Mouse (Mus musculus) hindbrain, embryonic 11.5 days (tissue): ENCODE measurements at regions not wholly inside any gene's neighbourhood (a gene's known extent, or its start where the extent isn't known, plus 50 kb on each side); places are given as distances from the start of the nearest gene placed in this dataset.

Experiments
- ATAC-seq: fragments of 200-750 bp; cut with Nextera tagmentation; 2 replicates; pipeline ENCODE4 v1.8.0; 2017; ENCODE audit warnings: mild to moderate bottlenecking, moderate TSS enrichment, moderate library complexity; ENCODE audit not compliant: low FRiP score
- DNase-seq: peaks from one replicate; pipeline ENCODE4 v3.0.0-alpha.2; 2015; ENCODE audit warnings: low spot score
- H3K27ac ChIP-seq: fragments of 300-500 bp; sonication (generic); 2 replicates; pipeline ENCODE4 v1.5.1; 2014; ENCODE audit warnings: mild to moderate bottlenecking, low read depth, low read length
- H3K27me3 ChIP-seq: fragments of 300-500 bp; sonication (generic); 2 replicates; pipeline ENCODE4 v1.6.1; 2014; ENCODE audit warnings: mild to moderate bottlenecking, low read length, moderate library complexity, mixed read lengths; ENCODE audit not compliant: control insufficient read depth, insufficient read depth
- H3K36me3 ChIP-seq: fragments of 300-500 bp; sonication (generic); 2 replicates; pipeline ENCODE4 v1.6.1; 2014; ENCODE audit warnings: mild to moderate bottlenecking, low read length, moderate library complexity, mixed read lengths; ENCODE audit not compliant: control insufficient read depth, insufficient read depth
- H3K4me1 ChIP-seq: fragments of 300-500 bp; sonication (generic); replicated peaks from 2 replicates; pipeline ENCODE4 v1.6.1; 2014; ENCODE audit warnings: low read length, mixed read lengths; ENCODE audit not compliant: control insufficient read depth, insufficient read depth
- H3K4me2 ChIP-seq: fragments of 300-500 bp; sonication (generic); replicated peaks from 2 replicates; pipeline ENCODE4 v1.6.1; 2014; ENCODE audit warnings: mild to moderate bottlenecking, low read depth, low read length
- H3K4me3 ChIP-seq: fragments of 300-500 bp; sonication (generic); 2 replicates; pipeline ENCODE4 v1.5.1; 2014; ENCODE audit warnings: low read depth, low read length
- H3K9ac ChIP-seq: fragments of 300-500 bp; sonication (generic); 2 replicates; pipeline ENCODE4 v1.6.1; 2014; ENCODE audit warnings: low read depth, low read length
- H3K9me3 ChIP-seq: fragments of 300-500 bp; sonication (generic); 2 replicates; pipeline ENCODE4 v1.6.1; 2016; ENCODE audit warnings: low read length; ENCODE audit not compliant: control insufficient read depth
- WGBS: fragments of 180-500 bp; shearing (Covaris S2); extraction: QIAGEN DNeasy Blood & Tissue Kit; methylation state at CpG from one replicate; pipeline ENCODE4 v1.1.7; 2014; 5-methylcytosine and 5-hydroxymethylcytosine counted together

GRCm38 (mm10) chr4:30216086-30216485 lies 1403.2 kb downstream of the Epha7 start:
- H3K36me3 ChIP-seq, result no peaks in the 10 kb centered on the region
- no peak overlapping the region for H3K27ac ChIP-seq
- H3K4me3 ChIP-seq, result no peak overlapping the region
- DNase-seq (no peak), ATAC-seq (no peak)
- H3K27me3 ChIP-seq, result no peaks in the 10 kb centered on the region
- no peaks in the 10 kb centered on the region for H3K9me3 ChIP-seq
- H3K4me1 ChIP-seq, result no peaks in the 10 kb centered on the region
- H3K9ac ChIP-seq, result no peak overlapping the region
- H3K4me2 ChIP-seq, result no peak overlapping the region
- 93% methylated on average over 1 of the region's 1 CpGs for WGBS

- ATAC-seq, result no peak
These were observed 1414.2 kb downstream of the Epha7 start for GRCm38 (mm10) chr4:30227139-30227538.

GRCm38 (mm10) chr4:30262101-30262500 lies 1449.2 kb downstream of the Epha7 start:
- DNase-seq (no peak), ATAC-seq (no peak)
- WGBS, result 82% methylated on average over 2 of the region's 2 CpGs
- H3K4me1 ChIP-seq, result no peaks in the 10 kb centered on the region
- H3K27me3 ChIP-seq, result no peaks in the 10 kb centered on the region
- no peaks in the 10 kb centered on the region for H3K36me3 ChIP-seq
- H3K4me2 ChIP-seq, result no peak overlapping the region
- no peak overlapping the region for H3K9ac ChIP-seq
- H3K27ac ChIP-seq, result no peak overlapping the region
- H3K4me3 ChIP-seq, result no peak overlapping the region
- H3K9me3 ChIP-seq, result no peaks in the 10 kb centered on the region

More at GRCm38 (mm10) chr4:30227139-30227538, 1414.2 kb downstream of the Epha7 start:
- no peak for DNase-seq
- Histone ChIP-seq H3K9ac (no peak overlapping the region), H3K36me3 (no peaks in the 10 kb centered on the region), H3K4me3 (no peak overlapping the region), H3K9me3 (no peaks in the 10 kb centered on the region), H3K4me1 (no peaks in the 10 kb centered on the region), H3K27ac (no peak overlapping the region), H3K27me3 (no peaks in the 10 kb centered on the region), H3K4me2 (no peak overlapping the region)

- H3K9me3 ChIP-seq, result no peaks in the 10 kb centered on the region
- H3K36me3 ChIP-seq, result no peaks in the 10 kb centered on the region
- H3K9ac ChIP-seq, result no peak overlapping the region
- H3K4me3 ChIP-seq, result no peak overlapping the region
- no peak overlapping the region for H3K27ac ChIP-seq
- DNase-seq (no peak), ATAC-seq (no peak)
- no peaks in the 10 kb centered on the region for H3K4me1 ChIP-seq
- no peaks in the 10 kb centered on the region for H3K27me3 ChIP-seq
- WGBS, result 81% methylated on average over 3 of the region's 3 CpGs
- H3K4me2 ChIP-seq, result no peak overlapping the region
These were observed 1455.1 kb downstream of the Epha7 start for GRCm38 (mm10) chr4:30268026-30268425.

GRCm38 (mm10) chr4:30270000-30270399 lies 1457.1 kb downstream of the Epha7 start:
- ATAC-seq, result no peak
- Histone ChIP-seq H3K4me3 (no peak overlapping the region), H3K4me2 (no peak overlapping the region), H3K9ac (no peak overlapping the region), H3K36me3 (no peaks in the 10 kb centered on the region), H3K4me1 (no peaks in the 10 kb centered on the region), H3K27ac (no peak overlapping the region), H3K27me3 (no peaks in the 10 kb centered on the region), H3K9me3 (no peaks in the 10 kb centered on the region)
- no peak for DNase-seq

GRCm38 (mm10) chr4:30312438-30312837 lies 1499.5 kb downstream of the Epha7 start:
- H3K27me3 ChIP-seq, result no peaks in the 10 kb centered on the region
- H3K4me3 ChIP-seq, result no peak overlapping the region
- no peaks in the 10 kb centered on the region for H3K4me1 ChIP-seq
- H3K4me2 ChIP-seq, result no peak overlapping the region
- H3K9me3 ChIP-seq, result no peaks in the 10 kb centered on the region
- ATAC-seq (no peak), DNase-seq (no peak)
- H3K27ac ChIP-seq, result no peak overlapping the region
- 69% methylated on average over 2 of the region's 2 CpGs for WGBS
- no peak overlapping the region for H3K9ac ChIP-seq
- H3K36me3 ChIP-seq, result no peaks in the 10 kb centered on the region

- H3K9me3 ChIP-seq, result no peaks in the 10 kb centered on the region
- H3K36me3 ChIP-seq, result no peaks in the 10 kb centered on the region
- no peak overlapping the region for H3K4me3 ChIP-seq
- WGBS, result 68% methylated on average over 7 of the region's 7 CpGs
- H3K27me3 ChIP-seq, result no peaks in the 10 kb centered on the region
- no peak for DNase-seq
- H3K9ac ChIP-seq, result no peak overlapping the region
- H3K4me1 ChIP-seq, result no peaks in the 10 kb centered on the region
- no peak overlapping the region for H3K27ac ChIP-seq
- ATAC-seq, result peak; percentile 35; the same call in 1 of the 2 replicates
- no peak overlapping the region for H3K4me2 ChIP-seq
These were observed 1500.0 kb downstream of the Epha7 start for GRCm38 (mm10) chr4:30312956-30313355.

- WGBS, result 68% methylated on average over 1 of the region's 1 CpGs
- H3K27ac ChIP-seq, result no peak overlapping the region
- no peaks in the 10 kb centered on the region for H3K4me1 ChIP-seq
- H3K4me2 ChIP-seq, result no peak overlapping the region
- no peaks in the 10 kb centered on the region for H3K9me3 ChIP-seq
- H3K36me3 ChIP-seq, result no peaks in the 10 kb centered on the region
- H3K27me3 ChIP-seq, result no peaks in the 10 kb centered on the region
- no peak overlapping the region for H3K4me3 ChIP-seq
- DNase-seq (no peak), ATAC-seq (no peak)
- no peak overlapping the region for H3K9ac ChIP-seq
These were observed 1502.4 kb downstream of the Epha7 start for GRCm38 (mm10) chr4:30315348-30315747.

GRCm38 (mm10) chr4:30316995-30317394 lies 1504.1 kb downstream of the Epha7 start:
- Histone ChIP-seq H3K9me3 (no peaks in the 10 kb centered on the region), H3K36me3 (no peaks in the 10 kb centered on the region), H3K27me3 (no peaks in the 10 kb centered on the region), H3K9ac (no peak overlapping the region), H3K27ac (no peak overlapping the region), H3K4me2 (no peak overlapping the region), H3K4me3 (no peak overlapping the region), H3K4me1 (no peaks in the 10 kb centered on the region)
- 91% methylated on average over 4 of the region's 4 CpGs for WGBS
- DNase-seq (no peak), ATAC-seq (no peak)
